Mouse (Mus musculus) heart, postnatal 10 days (tissue): ENCODE data around the gene Ephb2. TPM values are rescaled to one million over a fixed set of nuclear protein-coding genes. Genes with fewer than 3 reads are reported as not detected.

Experiments
- DNase-seq, 2 experiments: peaks; one replicate each; pipeline ENCODE4 v3.0.0; 2021
- intact Hi-C: fragments of 180-260 bp; cut with DNase I; formaldehyde crosslinking; loops from one replicate; pipeline ENCODE4 v1.15.1; 2025
- total RNA-seq, 2 experiments: library from RNA; stranded (reverse); gene quantifications; 2 replicates each; pipeline ENCODE4 v1.2.3; 2021

Gene Ephb2
- total RNA-seq, 2 experiments from 2014 or later: 1.3 to 1.4 TPM

- no peak for DNase-seq
- intact Hi-C loops: no loop called here
Observed at GRCm38 (mm10) chr4:136838026-136838425, 2.2 kb upstream of the Ephb2 start.

GRCm38 (mm10) chr4:136836387-136836931 is 671 bp upstream of the Ephb2 start:
- DNase-seq: no peak
- intact Hi-C loops: no loop called here

GRCm38 (mm10) chr4:136834815-136835620 is 770 bp downstream of the Ephb2 start:
- intact Hi-C loops: no loop called here
- no peak for DNase-seq

- intact Hi-C loops: no loop called here
- DNase-seq: no peak
Observed at GRCm38 (mm10) chr4:136834439-136834814, 1.4 kb downstream of the Ephb2 start.

GRCm38 (mm10) chr4:136833619-136834351 is 2.0 kb downstream of the Ephb2 start:
- intact Hi-C loops: no loop called here

GRCm38 (mm10) chr4:136832559-136833232 is 3.1 kb downstream of the Ephb2 start:
- intact Hi-C loops: no loop called here

More at GRCm38 (mm10) chr4:136833619-136834351, 2.0 kb downstream of the Ephb2 start:
- DNase-seq: no peak

GRCm38 (mm10) chr4:136830272-136830823 is 5.4 kb downstream of the Ephb2 start:
- no peak for DNase-seq
- intact Hi-C loops: no loop called here

More at GRCm38 (mm10) chr4:136832559-136833232, 3.1 kb downstream of the Ephb2 start:
- DNase-seq: no peak

- no peak for DNase-seq
- intact Hi-C loops: no loop called here
Observed at GRCm38 (mm10) chr4:136829837-136830236, 6.0 kb downstream of the Ephb2 start.

- no peak for DNase-seq
- intact Hi-C loops: no loop called here
Observed at GRCm38 (mm10) chr4:136828664-136829569, 6.9 kb downstream of the Ephb2 start.

GRCm38 (mm10) chr4:136824935-136825552 is 10.7 kb downstream of the Ephb2 start:
- intact Hi-C loops: no loop called here

GRCm38 (mm10) chr4:136820069-136820522 is 15.7 kb downstream of the Ephb2 start:
- intact Hi-C loops: no loop called here
- DNase-seq: no peak

More at GRCm38 (mm10) chr4:136824935-136825552, 10.7 kb downstream of the Ephb2 start:
- DNase-seq: no peak

- intact Hi-C loops: no loop called here
- no peak for DNase-seq
Observed at GRCm38 (mm10) chr4:136816701-136817100, 19.1 kb downstream of the Ephb2 start.

GRCm38 (mm10) chr4:136815364-136815763 is 20.4 kb downstream of the Ephb2 start:
- intact Hi-C loops: no loop called here
- DNase-seq: no peak

- DNase-seq: no peak
- intact Hi-C loops: no loop called here
Observed at GRCm38 (mm10) chr4:136812543-136812942, 23.2 kb downstream of the Ephb2 start.

GRCm38 (mm10) chr4:136811596-136811995 is 24.2 kb downstream of the Ephb2 start:
- intact Hi-C loops: no loop called here
- no peak for DNase-seq

GRCm38 (mm10) chr4:136808478-136808877 is 27.3 kb downstream of the Ephb2 start:
- intact Hi-C loops: no loop called here
- DNase-seq: no peak

- intact Hi-C loops: no loop called here
- DNase-seq: no peak
Observed at GRCm38 (mm10) chr4:136807448-136808009, 28.3 kb downstream of the Ephb2 start.

- DNase-seq: no peak
- intact Hi-C loops: no loop called here
Observed at GRCm38 (mm10) chr4:136806254-136806653, 29.5 kb downstream of the Ephb2 start.

GRCm38 (mm10) chr4:136804343-136804742 is 31.4 kb downstream of the Ephb2 start:
- intact Hi-C loops: loop anchor here (5.0 kb wide), 1 partner anchor 57 kb away; no protein-coding TSS in a partner anchor
- no peak for DNase-seq
